Mouse (Mus musculus) activated CD4-positive, CD25-positive, alpha-beta regulatory T cell, adult 4 months (primary cell): ENCODE measurements around the gene Nipsnap1. TPM values are rescaled to one million over a fixed set of nuclear protein-coding genes. Genes with fewer than 3 reads are reported as not detected.

Source experiments
- ATAC-seq: one replicate; pipeline ENCODE4 v1.8.0; 2017
- polyA plus RNA-seq, 2 experiments: library from polyadenylated mRNA; unstranded; fragments of 100-300 nt; shearing (Covaris generic); gene quantifications; one replicate each; pipeline ENCODE4 v1.2.1; 2017

Nipsnap1 gene
- polyA plus RNA-seq = 10 to 100 TPM; 41.5 to 43.3 TPM

- peak; percentile 99 for ATAC-seq
These were observed at the start of gene Nipsnap1 for GRCm38 (mm10) chr11:4873755-4874475. Gene Nipsnap1, plus strand, starts transcription at chr11:4873951.

DNA sequence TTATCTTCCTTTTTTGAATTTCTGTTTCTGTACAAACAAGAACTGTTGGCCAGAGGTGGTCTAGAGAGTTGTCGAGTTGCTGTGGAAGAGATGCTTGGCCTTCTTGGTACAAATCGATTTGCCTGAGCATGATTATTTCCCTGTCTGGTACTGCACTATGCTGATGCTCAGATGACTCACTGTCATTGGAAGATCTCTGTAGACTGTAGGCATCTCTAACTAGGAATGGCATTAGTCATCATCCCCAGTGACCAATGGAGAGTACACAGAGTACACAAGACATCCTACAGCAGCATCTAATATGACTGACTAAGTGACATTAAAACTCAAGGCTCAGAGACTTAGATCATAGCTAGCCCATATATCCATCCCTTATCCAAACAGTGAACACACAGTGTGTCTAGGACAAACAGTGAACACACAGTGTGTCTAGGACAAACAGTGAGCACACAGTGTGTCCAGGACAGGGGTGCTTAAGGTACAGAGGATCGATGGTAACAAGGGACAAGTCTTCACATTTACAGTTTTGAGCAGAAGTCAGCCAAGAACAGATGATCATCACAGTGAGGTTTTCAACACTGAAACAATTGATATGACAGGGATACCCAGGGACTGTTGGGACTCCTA, 47.5 kb upstream of the Nipsnap1 start:
- ATAC-seq = no peak

- ATAC-seq = no peak
These were observed 46.4 kb upstream of the Nipsnap1 start for GRCm38 (mm10) chr11:4827340-4827739.

- ATAC-seq = no peak
These were observed 45.8 kb upstream of the Nipsnap1 start for GRCm38 (mm10) chr11:4827916-4828315.

GRCm38 (mm10) chr11:4831066-4831465, 42.7 kb upstream of the Nipsnap1 start:
- no peak for ATAC-seq

GRCm38 (mm10) chr11:4833295-4833939, 40.3 kb upstream of the Nipsnap1 start:
- no peak for ATAC-seq

DNA sequence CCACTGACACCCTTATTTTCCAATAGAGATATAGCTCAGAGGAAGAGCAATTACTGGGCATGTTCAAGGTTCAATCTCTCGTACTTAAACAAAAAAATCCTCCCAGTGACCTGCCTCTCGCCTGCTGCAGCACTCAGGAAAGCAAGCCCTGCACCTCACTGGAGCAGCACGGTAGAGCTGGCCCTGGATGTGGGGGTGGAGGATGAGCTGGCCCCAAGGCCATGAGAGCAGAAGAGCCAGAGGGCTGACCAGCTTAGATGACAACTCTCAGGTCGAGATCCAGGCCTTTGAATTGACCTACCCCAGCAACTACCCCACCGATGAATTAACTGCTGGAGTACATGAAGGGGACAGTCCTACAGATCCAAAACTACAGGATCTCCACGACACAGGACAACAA, 38.3 kb upstream of the Nipsnap1 start:
- no peak for ATAC-seq

GRCm38 (mm10) chr11:4836755-4837154, 37.0 kb upstream of the Nipsnap1 start:
- no peak for ATAC-seq

DNA sequence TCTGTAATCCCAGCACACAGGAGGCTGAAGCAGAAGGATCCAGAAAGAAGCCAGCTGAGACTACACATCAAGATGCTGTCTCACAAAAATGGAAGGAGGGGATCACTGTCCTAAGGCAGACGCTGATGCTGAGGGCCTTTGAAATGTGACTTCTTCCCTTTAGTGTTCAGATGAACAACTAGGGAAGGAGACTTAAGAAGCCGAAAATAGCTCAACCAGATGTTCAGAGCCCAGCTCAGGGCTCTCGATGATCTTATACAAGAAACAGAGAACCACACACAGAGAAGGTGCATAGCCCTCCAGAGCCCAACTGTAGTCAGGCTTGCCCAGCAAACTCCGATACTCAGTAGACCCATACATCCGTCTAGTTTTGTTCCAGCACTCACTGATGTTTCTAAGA, 36.4 kb upstream of the Nipsnap1 start:
- no peak for ATAC-seq

DNA sequence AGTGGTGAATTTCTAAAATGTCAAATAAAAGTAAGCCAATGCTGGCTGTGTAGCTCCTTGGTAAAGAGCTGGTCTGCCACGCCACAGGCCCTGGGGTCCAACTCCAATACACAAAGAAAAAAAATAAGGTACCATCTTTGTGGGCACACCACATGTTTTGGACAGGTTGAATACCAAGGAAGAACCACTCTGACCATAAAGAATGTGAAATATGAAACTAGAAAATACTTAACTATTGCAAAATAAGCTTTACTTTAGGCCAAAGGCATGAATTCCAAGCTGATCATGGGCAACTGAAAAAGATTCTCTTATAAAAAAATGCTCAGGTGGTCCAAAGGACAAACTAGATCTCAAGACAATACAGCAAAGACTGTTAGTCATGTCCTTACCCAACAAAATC, 35.5 kb upstream of the Nipsnap1 start:
- no peak for ATAC-seq

DNA sequence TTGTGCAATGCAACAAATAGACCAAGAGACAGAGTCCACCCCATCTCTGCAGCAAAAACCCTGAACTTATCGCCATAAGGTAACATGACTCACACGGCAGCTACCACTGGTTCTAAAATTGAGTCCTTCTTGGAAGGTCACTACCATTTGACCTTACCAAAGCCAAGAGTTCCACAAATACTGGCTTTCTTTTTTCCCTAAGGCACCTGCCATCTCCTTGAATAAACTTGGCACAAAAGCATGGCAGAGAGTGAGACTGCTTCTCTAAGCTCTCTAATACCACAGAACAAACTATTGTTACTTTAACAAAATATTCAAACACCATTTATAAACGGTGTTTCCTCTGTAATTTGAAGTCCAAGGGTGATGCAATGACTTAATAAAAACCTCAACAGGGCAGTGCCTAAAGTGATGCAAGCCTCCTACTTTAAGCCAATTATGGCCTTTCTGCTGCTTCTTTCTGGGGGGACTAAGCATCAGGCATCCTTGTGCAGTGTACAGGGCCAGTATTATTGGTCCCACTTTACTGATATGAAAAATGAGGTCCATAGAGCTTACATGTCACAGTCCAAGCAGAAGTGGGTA, 32.7 kb upstream of the Nipsnap1 start:
- ATAC-seq = no peak

DNA sequence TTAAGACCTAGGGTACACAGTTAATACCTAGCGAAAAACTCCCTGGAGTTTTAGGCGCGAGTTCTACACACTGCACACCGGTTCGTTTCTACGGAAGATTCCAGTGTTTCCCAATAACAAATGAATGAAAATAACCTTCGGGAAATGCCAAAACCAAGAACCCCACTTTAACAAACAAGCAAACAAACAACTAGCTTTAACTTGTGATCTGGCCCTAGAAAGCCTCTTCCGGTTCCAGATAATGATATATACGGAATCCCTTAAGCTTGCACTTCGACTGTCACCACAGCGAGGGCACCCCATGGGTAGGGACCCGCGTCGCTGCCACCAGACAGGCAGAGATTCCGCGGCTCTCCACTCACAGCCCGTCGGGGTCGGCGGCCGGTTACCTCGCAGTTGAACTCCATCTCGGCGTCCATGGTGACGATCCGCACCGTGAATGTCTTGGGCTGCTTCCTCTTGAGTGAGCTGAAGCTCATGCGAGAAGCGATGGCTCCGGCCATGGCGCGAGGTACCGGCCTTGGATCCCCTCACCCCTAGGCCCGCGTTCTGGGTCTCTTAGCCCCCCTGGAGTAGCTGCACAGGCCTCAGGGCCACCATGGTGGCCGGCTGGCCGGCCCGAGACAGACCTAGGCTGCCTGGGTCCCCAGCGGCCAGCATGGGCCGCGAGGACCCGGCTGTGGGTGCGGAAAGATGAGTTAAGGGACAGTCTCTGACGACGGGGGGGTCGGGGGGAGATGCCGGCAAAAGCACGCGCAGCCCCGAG, 25.1 kb upstream of the Nipsnap1 start:
- ATAC-seq = peak; percentile 25

DNA sequence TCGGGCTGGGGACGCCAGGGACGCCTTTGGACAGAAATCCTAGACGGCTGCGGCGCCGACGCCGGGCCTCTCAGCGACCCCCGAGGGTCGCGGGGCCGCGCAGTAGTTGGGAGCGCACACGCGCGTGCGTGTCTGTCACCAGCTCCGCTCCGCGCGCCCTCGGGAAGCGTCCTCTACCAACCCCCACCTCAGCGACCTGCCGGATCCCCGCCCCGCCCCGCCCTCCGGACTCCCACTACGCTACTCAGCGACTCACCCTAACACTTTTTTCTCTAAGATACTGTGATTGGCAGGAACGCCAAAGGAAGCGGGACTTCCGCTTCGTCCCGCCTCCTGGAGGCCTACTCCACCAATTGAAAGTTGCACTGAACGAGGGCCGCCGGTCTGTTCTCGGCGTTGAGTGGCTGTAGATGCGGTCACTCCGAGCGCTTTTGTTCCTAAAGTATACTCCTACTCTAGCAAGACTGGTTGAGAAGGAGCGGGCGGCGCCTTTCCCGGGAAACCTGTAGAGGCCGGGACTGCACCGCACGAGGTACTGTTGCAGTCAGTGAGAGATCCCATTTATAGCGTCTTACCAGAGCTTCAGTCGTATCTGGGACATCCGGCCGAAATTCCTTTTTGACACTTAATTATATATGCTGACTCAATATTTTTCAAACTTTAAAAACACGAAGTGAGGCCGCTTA, 24.4 kb upstream of the Nipsnap1 start, which contains the start of gene Nf2:
Gene Nf2 (minus strand): TSS at position 279 of the 686 bp plus-strand sequence.
- peak; percentile 91 for ATAC-seq

- no peak for ATAC-seq
These were observed 23.3 kb upstream of the Nipsnap1 start for GRCm38 (mm10) chr11:4850404-4850803.

DNA sequence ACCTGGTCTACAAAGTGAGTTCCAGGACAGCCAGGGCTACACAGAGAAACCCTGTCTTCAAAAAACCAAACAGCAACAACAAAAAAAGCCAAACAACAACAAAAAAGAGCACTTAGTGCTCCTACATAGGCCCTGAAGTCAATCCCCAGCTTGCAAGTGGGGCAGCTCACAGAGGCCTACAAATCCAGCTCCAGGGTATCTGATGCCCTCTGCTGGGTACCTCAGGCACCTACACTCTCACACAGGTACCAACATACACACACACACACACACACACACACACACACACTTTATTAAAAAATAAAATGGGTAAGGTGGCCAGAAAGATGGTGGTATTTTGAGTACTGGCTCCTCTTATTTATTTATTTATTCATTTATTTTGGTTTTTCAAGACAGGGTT, 20.7 kb upstream of the Nipsnap1 start:
- ATAC-seq = no peak

DNA sequence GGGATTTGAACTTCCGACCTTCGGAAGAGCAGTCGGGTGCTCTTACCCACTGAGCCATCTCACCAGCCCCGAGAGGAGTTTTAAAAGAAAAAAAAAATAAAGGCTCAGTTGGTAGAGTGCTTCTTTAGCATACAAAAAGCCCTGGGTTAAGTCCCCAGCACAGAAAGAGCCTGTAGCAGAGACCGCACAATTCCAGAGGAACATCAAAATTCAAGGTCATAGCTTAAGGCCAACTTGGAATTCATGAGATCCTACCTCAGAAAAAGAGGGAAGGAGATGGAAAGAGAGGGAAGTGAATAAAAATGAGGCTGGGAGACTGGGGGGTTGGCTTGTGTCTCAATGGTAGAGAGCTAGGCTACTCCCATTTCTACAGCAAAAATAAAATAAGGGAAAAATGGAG, 19.6 kb upstream of the Nipsnap1 start:
- no peak for ATAC-seq

GRCm38 (mm10) chr11:4858416-4858815, 15.3 kb upstream of the Nipsnap1 start:
- no peak for ATAC-seq

GRCm38 (mm10) chr11:4860986-4861385, 12.8 kb upstream of the Nipsnap1 start:
- ATAC-seq = no peak

- no peak for ATAC-seq
These were observed 11.7 kb upstream of the Nipsnap1 start for GRCm38 (mm10) chr11:4861816-4862604.

DNA sequence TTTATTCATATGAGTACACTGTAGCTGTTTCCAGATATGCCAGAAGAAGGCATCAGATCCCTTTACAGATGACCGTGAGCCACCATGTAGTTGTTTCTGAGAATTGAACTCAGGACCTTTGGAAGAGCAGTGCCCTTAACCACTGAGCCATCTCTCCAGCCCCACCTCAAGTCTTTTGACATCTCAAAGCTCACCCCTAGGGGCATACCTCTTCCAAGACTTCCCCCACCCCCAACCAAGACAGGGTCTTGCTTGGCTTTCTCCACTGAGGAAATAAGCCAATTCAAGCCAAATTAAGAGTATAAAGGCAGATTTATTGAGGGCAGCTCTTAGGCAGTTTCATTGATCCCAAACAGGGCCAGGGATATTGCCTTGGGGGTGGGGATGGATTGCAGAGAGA, 11.0 kb upstream of the Nipsnap1 start:
- ATAC-seq = no peak

DNA sequence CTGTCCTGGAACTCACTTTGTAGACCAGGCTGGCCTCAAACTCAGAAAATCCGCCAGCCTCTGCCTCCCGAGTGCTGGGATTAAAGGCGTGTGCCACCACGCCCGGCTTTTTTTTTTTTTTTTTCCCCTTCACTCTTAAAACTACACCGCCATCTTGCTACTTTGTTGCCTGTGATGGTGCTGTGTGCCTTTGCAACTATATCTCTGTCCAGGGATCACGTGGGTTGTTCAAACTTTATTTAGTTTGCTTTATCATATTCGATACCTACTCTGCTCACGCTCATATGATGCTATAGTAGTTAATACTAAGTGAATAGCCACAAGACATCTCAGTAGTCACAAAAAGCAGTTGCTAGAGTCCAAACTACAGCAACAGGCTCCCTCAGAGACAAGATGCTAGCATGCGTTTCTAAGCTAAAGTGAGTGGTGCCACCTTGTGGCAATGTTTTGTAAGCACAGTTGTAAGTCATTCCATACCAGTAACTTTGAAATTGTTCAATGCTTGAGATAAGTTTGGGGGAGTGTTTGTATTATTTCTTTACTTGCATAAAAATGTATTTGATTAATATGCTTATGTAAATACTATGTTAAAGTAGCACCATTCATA, 8.0 kb upstream of the Nipsnap1 start:
- ATAC-seq = no peak
